Mouse (Mus musculus) forebrain, embryonic 10.5 days (tissue): ENCODE measurements around the gene Apba2. TPM values are rescaled to one million over a fixed set of nuclear protein-coding genes. Genes with fewer than 3 reads are reported as not detected.

ENCODE experiments used
- DNase-seq: peaks from one replicate; pipeline ENCODE4 v3.0.0-alpha.2; 2017; ENCODE audit warnings: low spot score; ENCODE audit errors: extremely low spot score
- H3K27ac ChIP-seq: fragments of 300-500 bp; sonication (generic); 2 replicates; pipeline ENCODE4 v1.5.1; 2016; ENCODE audit warnings: mild to moderate bottlenecking
- H3K27me3 ChIP-seq: fragments of 300-500 bp; sonication (generic); 2 replicates; pipeline ENCODE4 v1.6.1; 2016; ENCODE audit warnings: mild to moderate bottlenecking; ENCODE audit not compliant: poor library complexity, severe bottlenecking
- H3K36me3 ChIP-seq: fragments of 300-500 bp; sonication (generic); replicated peaks from 2 replicates; pipeline ENCODE4 v1.6.1; 2016; ENCODE audit warnings: mild to moderate bottlenecking, moderate library complexity
- H3K4me1 ChIP-seq: fragments of 300-500 bp; sonication (generic); 2 replicates; pipeline ENCODE4 v1.6.1; 2016
- H3K4me3 ChIP-seq: fragments of 300-500 bp; sonication (generic); 2 replicates; pipeline ENCODE4 v1.5.1; 2016; ENCODE audit warnings: mild to moderate bottlenecking, moderate library complexity
- H3K9me3 ChIP-seq: fragments of 300-500 bp; sonication (generic); 2 replicates; pipeline ENCODE4 v1.6.1; 2016; ENCODE audit warnings: mild to moderate bottlenecking, moderate library complexity
- WGBS: fragments of 180-500 bp; shearing (Covaris S2); methylation state at CpG from one replicate; pipeline ENCODE4 v1.1.7; 2016; 5-methylcytosine and 5-hydroxymethylcytosine counted together
- polyA plus RNA-seq: library from polyadenylated mRNA; unstranded; fragments of >200 nt; fragmentation: Nextera tagmentation; extraction: Ambion mirVana; gene quantifications from 2 replicates; pipeline ENCODE4 v1.2.1, GENCODE M21; 2016

Apba2 gene
- polyA plus RNA-seq: 42.3 and 46.1 TPM in 2 replicates

DNA sequence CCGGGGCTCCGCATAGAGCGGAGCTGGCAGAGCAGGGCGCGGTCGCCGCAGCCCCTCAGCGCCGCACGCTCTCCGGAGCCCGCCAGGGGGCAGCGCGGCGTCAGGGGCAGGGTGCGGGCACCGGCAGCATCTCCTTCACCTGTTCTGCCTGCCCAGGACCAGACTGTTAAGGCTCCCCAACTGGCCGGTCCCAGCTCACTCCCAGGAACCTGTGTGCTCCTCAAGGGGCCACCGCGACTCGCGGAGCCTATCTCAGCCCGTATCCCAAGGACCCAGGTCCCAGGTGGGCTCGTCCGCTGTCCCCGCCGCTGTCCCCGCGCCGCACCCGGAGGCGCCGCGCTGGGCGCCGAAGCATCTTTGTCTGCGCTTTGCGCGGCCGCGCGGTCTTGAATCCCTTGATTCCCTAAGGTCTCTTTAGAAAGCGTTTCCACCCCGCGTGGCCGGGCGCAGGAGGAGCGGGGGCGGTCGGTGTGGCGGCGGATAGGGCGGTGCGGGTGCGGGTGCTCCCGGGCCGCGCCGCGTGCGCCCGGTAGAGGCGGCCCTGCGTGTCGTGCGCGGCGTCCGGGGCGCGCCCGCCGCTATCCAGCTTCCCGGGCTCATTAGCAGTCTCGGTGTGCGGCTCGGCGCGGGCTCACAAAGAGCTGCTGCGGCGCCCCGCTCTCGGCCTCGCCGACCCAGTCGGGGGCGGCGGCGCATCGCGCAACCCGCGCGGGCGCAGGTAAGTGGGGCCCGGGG is at the start of gene Apba2:
Apba2 (plus strand) TSS at position 171 of the 735 bp plus-strand sequence.
- Histone ChIP-seq H3K4me3 (peak within 1 kb of the TSS; percentile 89), H3K27me3 (peaks cover 38% of the 10 kb centered on the region), H3K36me3 (no peaks in the 10 kb centered on the region), H3K9me3 (no peaks in the 10 kb centered on the region), H3K27ac (peak within 1 kb of the TSS; percentile 98), H3K4me1 (peaks cover 34% of the 10 kb centered on the region)
- peak; percentile 74 for DNase-seq
- under 1% methylated on average over 85 of the region's 96 CpGs for WGBS

DNA sequence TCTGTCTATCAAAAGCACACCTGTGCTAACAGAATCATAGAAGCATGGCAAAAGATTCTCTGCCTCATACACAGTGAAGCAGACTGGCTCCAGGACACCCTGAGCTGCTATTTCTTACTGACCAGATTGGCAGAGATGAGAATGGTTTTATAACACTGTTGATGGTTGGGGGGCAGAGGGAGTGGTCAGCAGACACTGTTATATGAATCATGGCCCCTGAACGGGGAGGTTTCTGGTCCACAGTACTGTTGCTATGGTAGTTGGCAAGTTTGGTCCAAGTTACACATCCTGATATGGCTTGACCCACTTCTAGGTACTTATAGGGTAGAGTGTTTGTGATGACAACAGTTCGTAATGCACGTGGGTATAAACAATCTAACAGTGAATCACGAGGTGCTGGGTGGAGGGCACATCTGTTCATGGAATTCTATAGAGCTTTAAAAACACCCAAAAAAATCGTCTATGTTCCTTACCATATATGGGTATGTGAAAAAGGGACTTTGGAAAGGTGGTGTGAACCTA is 49.6 kb upstream of the Apba2 start:
- Histone ChIP-seq H3K4me1 (0 out of 2 replicates have a peak, but pooled peaks cover 3% of the 10 kb centered on the region), H3K27ac (no peak overlapping the region), H3K36me3 (no peaks in the 10 kb centered on the region), H3K9me3 (no peaks in the 10 kb centered on the region), H3K27me3 (no peaks in the 10 kb centered on the region), H3K4me3 (no peak overlapping the region)
- 90% methylated on average over 5 of the region's 5 CpGs for WGBS
- DNase-seq: no peak

DNA sequence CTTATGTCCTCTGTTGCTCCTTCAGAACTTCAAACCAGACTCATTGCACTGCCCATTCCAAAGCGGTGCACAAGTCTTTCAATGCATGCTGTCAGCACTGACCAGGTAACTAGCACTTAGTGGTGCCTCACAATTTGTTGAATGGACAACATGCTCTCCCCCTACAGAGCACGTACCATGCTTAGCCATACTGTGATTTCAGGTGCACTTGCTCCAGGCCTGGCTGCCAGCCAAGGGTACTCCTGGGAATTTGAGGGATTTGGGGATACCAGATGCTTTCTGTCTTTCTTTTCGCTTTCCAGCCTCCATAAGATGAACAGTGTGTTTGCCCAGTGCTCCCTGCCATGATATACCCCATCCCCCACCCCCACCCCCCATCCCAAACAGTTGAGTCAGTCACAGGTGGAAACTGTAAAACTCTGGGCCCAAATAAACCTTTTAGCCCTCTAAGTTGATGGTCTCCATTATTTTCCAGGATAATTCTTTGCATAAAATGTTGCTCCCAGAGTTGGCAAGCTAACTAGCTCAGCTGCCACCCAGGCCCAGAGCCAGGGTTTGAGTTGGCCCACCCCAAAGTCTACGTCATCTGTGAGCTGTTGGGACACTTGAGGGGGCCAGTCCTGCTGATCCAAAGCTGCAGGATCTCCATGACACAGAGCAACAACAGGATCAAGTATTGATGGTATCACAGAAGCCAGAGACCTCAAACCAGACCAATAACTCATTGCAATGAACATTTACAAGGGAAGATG is 48.9 kb upstream of the Apba2 start:
- Histone ChIP-seq H3K9me3 (no peaks in the 10 kb centered on the region), H3K36me3 (no peaks in the 10 kb centered on the region), H3K27ac (no peak overlapping the region), H3K27me3 (no peaks in the 10 kb centered on the region), H3K4me1 (0 out of 2 replicates have a peak, but pooled peaks cover 3% of the 10 kb centered on the region), H3K4me3 (no peak overlapping the region)
- 86% methylated on average over 4 of the region's 4 CpGs for WGBS
- no peak for DNase-seq

DNA sequence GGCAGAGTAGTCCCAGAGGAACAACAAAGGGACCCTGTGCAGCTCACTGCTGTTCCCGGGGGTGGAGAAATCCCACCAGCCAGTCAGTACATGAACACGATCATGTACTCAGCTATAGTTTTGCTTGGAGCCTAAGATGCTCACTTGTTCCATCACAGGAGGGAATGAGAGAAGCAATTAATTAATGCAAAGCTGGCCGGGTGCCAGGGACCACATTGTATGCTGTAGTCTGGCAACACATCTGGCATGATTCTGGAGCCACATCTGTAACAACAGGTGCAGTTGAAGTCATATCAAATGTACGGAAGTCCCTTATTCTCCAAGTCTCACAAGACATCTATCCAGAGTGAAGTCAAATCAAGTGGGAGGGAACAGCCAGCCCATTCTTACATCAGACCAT is 45.3 kb upstream of the Apba2 start:
- no peaks in the 10 kb centered on the region for H3K36me3 ChIP-seq
- H3K4me3 ChIP-seq: no peak overlapping the region
- no peaks in the 10 kb centered on the region for H3K9me3 ChIP-seq
- H3K27ac ChIP-seq: no peak overlapping the region
- no peak for DNase-seq
- no peaks in the 10 kb centered on the region for H3K27me3 ChIP-seq
- H3K4me1 ChIP-seq: 0 out of 2 replicates have a peak, but pooled peaks cover 3% of the 10 kb centered on the region
- WGBS: 91% methylated on average over 4 of the region's 4 CpGs

DNA sequence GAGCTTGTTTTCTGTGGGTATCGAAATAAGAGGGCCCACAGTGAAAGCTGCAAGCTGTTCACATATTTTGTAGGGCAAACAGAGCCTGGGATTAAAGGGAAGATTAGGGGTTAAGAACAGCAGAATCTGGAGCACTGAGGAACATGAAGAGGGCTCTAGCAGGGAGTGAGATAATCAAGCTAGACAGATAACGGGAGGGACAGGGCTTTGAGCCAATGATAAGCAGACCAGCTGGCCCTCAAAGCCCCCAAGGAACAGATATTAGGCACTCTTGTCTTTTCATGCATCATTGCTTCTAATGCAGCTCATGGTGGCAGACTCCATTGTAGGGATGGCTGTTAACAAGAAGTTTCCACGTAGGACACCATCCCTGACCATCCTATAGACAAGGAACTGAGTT is 44.8 kb upstream of the Apba2 start:
- Histone ChIP-seq H3K9me3 (no peaks in the 10 kb centered on the region), H3K36me3 (no peaks in the 10 kb centered on the region), H3K4me3 (no peak overlapping the region), H3K27ac (no peak overlapping the region), H3K27me3 (no peaks in the 10 kb centered on the region), H3K4me1 (no peaks in the 10 kb centered on the region)
- 81% methylated on average over 3 of the region's 3 CpGs for WGBS
- no peak for DNase-seq

DNA sequence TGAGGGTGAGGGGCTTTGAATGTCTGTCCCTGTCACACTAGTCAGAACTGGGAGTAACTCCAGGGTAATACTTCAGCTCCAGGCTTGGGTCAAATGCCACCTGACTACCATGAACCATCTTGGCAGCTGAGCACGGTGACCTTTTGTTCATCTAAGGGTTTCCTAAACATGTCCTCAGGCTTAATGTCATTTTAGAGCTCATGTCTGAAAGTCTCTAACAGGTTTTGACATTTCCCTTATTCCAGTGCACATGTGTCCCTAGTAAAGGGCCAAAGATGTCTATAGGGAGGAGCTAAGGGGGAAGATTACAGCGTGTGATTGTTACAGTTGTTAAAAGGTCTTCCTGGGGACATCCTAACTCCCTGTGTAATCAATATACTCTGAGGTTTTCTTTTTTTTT is 43.7 kb upstream of the Apba2 start:
- Histone ChIP-seq H3K4me1 (no peaks in the 10 kb centered on the region), H3K27me3 (no peaks in the 10 kb centered on the region), H3K9me3 (no peaks in the 10 kb centered on the region), H3K36me3 (no peaks in the 10 kb centered on the region), H3K27ac (no peak overlapping the region), H3K4me3 (no peak overlapping the region)
- DNase-seq: no peak
- 85% methylated on average over 2 of the region's 2 CpGs for WGBS

DNA sequence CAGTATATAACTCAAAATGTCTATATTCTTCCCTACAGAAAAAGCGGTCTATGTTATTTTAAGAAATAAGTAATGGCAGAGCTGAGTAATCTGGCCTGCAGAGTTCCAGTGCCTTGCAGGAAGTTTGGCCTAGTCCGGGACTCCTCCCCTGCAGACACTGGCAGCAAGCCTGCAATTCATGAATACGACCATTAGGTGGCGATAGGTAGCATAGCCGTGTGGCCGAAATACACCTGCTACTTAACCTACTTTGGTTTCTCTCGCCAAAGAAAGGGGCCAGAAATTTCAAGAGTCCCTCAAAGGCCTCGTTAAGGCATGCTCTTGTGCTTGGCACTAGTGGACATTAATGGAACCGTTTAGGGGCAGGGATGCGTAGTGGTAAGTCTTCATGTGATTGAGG is 4.1 kb upstream of the Apba2 start:
- H3K27ac ChIP-seq: no peak overlapping the region
- peaks cover 25% of the 10 kb centered on the region for H3K27me3 ChIP-seq
- DNase-seq: peak; percentile 28
- H3K4me3 ChIP-seq: no peak overlapping the region
- H3K4me1 ChIP-seq: peaks cover 10% of the 10 kb centered on the region
- no peaks in the 10 kb centered on the region for H3K9me3 ChIP-seq
- H3K36me3 ChIP-seq: no peaks in the 10 kb centered on the region
- WGBS: 38% methylated on average over 10 of the region's 10 CpGs

DNA sequence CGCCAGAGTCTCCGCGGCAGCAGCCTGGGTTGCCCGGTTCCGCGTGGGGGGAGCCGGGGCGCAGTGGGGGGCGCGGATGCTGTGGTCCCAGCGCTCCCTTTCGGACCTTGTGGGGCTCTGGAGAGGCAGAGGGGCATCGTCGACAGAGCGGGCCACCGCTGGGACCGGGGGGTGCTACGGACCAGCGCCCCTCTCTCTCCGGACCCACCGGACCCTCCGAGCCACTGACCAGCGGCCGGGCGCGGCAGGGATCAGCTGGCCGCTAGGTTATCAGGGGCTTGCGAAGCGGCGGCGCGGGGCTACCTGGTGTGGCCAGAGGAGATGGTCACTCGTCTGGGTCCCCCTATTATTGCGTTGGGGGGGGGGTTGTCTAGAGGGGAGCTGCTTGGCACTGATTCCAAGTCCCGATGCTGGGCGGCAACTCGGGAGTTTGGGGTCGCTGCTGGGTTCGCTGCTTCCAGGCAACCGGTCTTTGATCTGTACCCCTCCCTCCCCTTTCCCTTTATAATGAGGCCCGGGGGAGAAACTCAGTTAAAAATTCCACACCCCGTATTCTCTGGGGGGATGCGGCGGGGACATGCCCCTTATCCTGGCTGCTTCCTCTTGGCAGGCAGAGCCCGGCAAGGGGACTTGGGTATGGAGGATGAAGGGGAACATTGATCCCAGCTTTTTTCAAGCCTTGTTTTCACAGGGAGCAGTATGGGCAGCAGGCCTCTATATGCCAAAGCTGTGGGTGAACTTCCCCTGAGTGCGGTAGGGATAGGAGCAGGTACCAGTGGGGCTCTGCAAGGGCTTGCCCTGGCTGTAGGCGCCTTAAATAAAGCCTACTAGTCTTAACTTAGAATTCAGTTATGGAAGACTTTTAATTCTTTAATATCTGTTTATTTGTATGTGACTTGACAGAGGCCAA is 1.0 kb downstream of the Apba2 start:
- no peaks in the 10 kb centered on the region for H3K9me3 ChIP-seq
- DNase-seq: peak; percentile 60

DNA sequence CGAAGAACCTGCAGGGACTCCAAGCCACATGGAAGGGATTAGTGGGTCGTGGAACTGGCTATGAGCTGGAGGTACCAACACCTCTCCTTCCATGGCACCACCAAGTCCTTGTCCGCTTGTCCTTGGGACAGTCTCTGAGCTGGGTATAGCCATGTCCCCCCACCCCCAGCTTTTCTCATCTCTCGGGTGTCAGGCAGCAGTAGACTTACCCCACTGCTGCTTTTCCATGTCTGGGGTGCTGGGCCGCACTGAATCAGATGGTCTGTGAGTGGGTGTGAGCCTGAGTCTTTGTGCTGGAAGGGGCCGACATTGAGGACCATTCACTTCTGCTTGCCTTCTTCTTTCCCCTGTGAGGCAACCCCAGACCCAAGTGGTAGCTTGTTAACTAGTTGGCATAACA is 2.1 kb downstream of the Apba2 start:
- no peak for DNase-seq
- Histone ChIP-seq H3K9me3 (no peaks in the 10 kb centered on the region), H3K27me3 (peaks cover 38% of the 10 kb centered on the region), H3K4me1 (peaks cover 34% of the 10 kb centered on the region), H3K27ac (0 out of 2 replicates have a peak overlapping the region, but pooled peaks have one; percentile 98), H3K36me3 (no peaks in the 10 kb centered on the region), H3K4me3 (peak overlapping the region; percentile 89)
- WGBS: 76% methylated on average over 6 of the region's 6 CpGs

More for the DNA sequence above, 1.0 kb downstream of the Apba2 start:
- H3K36me3 ChIP-seq: no peaks in the 10 kb centered on the region
- H3K27ac ChIP-seq: peak overlapping the region; percentile 98
- under 1% methylated on average over 47 of the region's 47 CpGs for whole genome bisulfite sequencing
- peak overlapping the region; percentile 89 for H3K4me3 ChIP-seq
- H3K4me1 ChIP-seq: peaks cover 34% of the 10 kb centered on the region
- peaks cover 38% of the 10 kb centered on the region for H3K27me3 ChIP-seq

DNA sequence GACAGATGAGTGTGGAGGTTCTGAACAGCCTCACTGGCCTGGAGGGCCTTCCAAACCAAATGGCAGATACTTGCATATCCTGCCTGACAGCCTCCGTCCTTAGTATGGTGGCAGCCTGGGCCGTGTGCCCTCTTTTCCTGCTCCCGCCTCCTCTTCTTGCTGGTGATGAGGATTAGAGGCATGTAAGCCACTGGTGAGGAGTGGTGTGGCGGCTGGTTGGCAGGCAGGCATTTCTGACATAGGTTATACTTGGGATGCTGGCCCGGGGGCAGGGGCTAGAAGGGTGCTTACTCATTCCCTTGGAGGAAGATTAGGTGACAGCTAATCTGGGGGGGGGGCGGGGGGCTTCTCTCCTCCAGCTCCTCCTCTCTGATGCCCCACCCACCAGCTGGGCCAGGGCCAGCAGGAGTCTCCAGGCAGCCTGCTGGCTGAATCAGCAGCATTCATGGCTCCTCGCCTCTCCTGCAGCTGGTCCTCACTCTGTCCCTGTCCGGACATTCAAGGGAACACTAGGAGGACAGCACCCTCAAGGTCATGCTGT is 3.3 kb downstream of the Apba2 start:
- H3K4me1 ChIP-seq: peaks cover 34% of the 10 kb centered on the region

DNA sequence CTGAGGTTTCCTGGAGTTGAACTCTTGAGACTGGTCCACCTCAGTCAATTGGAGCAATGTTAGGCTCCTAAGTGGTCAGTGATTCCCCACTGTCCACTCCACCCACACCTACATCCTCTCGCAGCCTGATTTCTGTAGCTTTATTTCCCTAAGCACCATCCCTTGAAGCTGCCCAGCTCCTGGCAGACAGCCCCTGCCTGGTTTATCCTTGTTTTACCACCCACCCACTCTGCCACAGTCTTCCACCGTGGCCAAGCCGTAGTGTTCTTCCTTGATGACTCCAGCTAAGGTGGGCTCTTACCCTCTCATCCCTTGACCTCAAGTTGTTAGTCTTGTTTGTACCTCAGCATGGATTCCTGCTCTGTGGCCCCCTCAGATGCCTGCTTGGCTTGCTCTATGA is 4.1 kb downstream of the Apba2 start:
- peaks cover 33% of the 10 kb centered on the region for H3K27me3 ChIP-seq
- DNase-seq: no peak
- WGBS: 93% methylated on average over 3 of the region's 3 CpGs
- peaks cover 34% of the 10 kb centered on the region for H3K4me1 ChIP-seq
- no peak overlapping the region for H3K4me3 ChIP-seq
- H3K27ac ChIP-seq: no peak overlapping the region
- H3K9me3 ChIP-seq: no peaks in the 10 kb centered on the region
- H3K36me3 ChIP-seq: no peaks in the 10 kb centered on the region

More for the DNA sequence above, 3.3 kb downstream of the Apba2 start:
- H3K27me3 ChIP-seq: peaks cover 38% of the 10 kb centered on the region
- no peak for DNase-seq
- no peak overlapping the region for H3K4me3 ChIP-seq
- no peaks in the 10 kb centered on the region for H3K9me3 ChIP-seq
- 34% methylated on average over 7 of the region's 8 CpGs for WGBS
- H3K27ac ChIP-seq: no peak overlapping the region
- H3K36me3 ChIP-seq: no peaks in the 10 kb centered on the region

DNA sequence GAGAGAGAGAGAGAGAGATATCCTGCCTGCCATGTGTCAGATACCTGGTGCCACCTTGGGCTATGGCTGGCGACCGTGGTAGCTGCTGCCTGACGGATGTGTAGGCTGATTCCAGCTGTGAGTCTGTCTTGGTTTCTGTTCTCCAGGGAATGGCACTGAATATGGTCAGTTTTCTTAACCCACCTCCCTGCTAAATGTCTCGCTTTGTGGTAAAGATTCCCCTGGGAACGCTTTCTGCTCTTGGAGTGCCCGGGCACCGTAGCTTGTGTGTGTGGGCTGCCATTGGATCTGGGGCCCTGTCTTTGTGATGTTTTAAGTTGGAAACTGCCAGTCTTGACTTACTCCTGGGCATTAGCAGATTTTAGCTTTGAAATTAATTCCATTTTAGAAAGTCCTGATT is 7.3 kb downstream of the Apba2 start:
- H3K36me3 ChIP-seq: no peaks in the 10 kb centered on the region
- H3K4me3 ChIP-seq: no peak overlapping the region
- H3K27me3 ChIP-seq: no peaks in the 10 kb centered on the region; the same call in 1 of the 2 replicates
- no peak overlapping the region for H3K27ac ChIP-seq
- 93% methylated on average over 7 of the region's 7 CpGs for WGBS
- no peak for DNase-seq
- peaks cover 10% of the 10 kb centered on the region for H3K4me1 ChIP-seq
- no peaks in the 10 kb centered on the region for H3K9me3 ChIP-seq
